Mouse (Mus musculus): ENCODE measurements around the gene Atg16l2.

Atg16l2 gene

GRCm38 (mm10) chr7:101321218-101321827, 19.3 kb upstream of the Atg16l2 start:
- no peak for DNase-seq (ENCODE audit: low spot score in 2 of 2)

DNA sequence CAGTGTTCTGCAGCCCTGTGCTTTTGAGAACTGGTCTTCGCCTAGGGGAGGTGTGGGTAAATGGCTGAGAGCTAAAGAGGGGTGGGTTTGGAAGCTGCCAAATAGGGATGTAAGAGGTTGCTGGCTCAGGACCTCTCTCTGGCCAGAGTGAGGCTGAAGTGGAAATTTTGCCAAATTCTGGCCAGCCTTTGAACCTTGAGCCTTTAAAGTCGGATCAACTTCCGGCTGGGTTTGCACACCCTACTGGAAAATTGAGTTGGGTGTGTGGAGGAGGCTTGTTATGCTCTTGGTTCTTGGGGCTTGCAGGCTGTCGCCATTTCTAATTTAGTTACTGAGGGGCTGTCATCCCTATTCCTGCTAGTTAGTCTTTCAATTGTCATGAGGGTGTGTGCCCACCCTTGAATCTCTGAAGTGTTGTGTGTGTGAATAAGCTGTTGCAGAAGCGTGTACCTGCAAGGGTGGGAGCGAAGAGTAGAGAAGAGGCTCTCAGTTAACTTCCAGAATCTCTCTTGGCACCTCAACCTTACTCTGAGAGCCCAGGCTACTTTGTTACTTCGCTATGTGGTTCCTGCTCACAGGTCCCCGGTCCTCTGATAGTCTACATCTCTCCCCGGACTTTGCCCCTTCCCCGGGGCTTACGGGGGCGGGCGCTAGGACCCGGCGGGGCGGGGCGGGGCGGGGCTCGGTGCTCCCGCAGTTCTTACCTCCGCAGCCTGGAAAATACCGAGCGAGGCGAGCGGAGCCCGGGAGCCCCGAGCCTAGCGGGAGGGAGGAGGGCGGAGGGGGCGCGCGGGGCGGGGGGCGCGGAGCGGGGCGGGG, 18.6 kb upstream of the Atg16l2 start:
- no peak for DNase-seq (ENCODE audit: low spot score in 2 of 2)

GRCm38 (mm10) chr7:101319796-101320195, 17.7 kb upstream of the Atg16l2 start:
- no peak for DNase-seq (ENCODE audit: low spot score in 2 of 2)

DNA sequence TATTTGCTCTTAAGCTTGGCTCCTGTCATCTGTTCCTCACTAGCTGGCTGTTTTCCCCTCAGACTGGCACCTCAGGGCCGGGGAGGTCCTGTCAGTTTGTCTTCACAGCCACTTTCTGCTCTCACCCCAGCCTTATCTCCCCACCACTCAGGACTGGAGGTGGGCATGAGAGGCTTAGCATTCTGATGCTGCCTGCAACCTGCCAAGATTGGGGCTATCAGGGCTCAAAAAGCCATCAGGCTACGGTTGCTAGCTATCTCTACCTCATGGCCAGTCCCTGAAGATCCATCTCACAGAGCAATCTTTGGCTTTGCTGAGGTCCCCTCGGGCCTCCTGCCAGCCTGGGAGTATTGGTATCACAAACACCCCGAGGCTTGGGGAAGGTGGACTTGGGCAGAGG, 16.8 kb upstream of the Atg16l2 start:
- DNase-seq (ENCODE audit: low spot score in 2 of 2): no peak

- no peak for DNase-seq (ENCODE audit: low spot score in 2 of 2)
These were observed 15.0 kb upstream of the Atg16l2 start, which contains the start of gene Stard10 for GRCm38 (mm10) chr7:101317014-101317413. Gene Stard10, plus strand, starts transcription at chr7:101317086.

DNA sequence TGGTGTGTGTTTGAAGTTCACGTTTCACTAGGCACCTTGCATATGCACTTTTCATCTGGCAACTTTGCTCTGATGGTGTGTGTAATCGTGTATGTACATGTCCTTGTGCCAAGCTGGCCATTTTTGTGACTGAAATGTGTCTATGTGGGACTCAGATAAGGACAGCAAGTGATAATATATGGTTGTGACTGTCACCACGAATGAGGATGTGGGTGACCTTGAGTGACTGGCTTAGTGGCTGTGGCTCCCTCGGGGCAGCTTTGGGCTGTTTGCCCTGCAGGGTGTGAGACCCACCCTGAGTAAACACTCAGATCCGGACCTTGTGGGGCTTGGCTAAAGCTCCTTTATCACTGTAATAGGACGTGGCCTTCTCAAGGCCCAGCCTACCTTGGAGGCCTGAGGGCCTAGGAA, 14.5 kb upstream of the Atg16l2 start:
- DNase-seq (ENCODE audit: low spot score in 2 of 2): no peak

DNA sequence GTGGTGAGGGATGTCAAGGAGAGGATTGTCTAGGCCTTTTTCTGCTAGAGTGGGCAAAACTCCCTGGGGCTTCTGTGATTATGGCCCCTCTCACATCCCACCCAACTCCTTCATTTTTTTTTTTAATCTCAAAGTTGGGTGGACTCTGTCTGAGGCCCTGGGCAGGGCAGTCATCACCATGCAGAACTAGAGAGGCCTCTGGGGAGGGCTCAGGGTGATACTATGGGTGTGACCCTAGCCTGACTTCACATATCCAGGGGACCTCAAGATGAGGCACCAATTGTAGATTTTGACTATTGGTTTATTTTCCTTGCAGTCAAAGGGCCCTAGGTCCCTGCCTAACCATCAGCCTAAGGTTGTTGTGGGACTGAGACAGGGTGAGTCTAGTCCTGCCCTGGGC, 13.6 kb upstream of the Atg16l2 start:
- no peak for DNase-seq (ENCODE audit: low spot score in 2 of 2)

DNA sequence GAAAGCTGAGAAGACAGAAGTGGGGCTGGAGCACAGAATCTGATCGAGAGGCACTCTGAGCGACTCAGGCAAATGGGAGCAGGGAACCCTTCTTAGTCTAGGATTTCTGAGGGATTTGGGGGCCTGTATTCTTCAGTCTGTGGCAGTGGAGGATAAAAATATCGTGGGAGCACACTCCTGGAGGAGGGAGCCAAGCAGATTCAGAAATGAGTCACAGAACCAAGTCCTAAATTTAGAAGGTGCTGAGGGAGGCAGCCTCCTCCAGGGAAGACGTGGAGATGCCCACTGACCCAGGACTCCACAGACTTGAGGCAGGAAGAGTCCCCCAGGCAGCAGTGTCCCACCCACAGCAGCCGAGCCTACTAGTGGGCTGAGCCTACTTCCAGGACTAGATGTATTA, 12.3 kb upstream of the Atg16l2 start:
- peak; percentile 54 to 80 for DNase-seq (ENCODE audit: low spot score in 2 of 2)

- no peak for DNase-seq (ENCODE audit: low spot score in 2 of 2)
These were observed 11.0 kb upstream of the Atg16l2 start for GRCm38 (mm10) chr7:101313033-101313432.

DNA sequence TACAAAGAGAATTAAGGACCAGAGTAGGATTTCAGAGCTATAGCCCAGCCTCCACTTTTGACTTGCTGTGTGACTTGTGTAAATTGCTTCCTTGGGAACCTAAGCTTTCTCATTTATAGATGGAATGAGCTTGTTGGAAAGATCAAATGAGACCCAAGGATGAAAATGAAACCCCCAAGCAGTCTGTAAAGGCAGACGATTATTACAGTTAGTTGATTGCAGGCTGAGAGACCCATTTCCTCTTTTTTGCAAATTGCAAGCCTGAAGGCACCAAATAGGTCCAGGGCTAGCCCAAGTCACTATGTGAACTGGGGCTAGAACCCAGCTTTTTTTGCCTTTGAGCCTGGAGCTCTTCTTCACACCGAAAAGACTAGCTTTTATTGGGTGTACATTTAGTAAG, 9.0 kb upstream of the Atg16l2 start:
- no peak for DNase-seq (ENCODE audit: low spot score in 2 of 2)

- peak; percentile 98 for DNase-seq (ENCODE audit: low spot score in 2 of 2)
These were observed 8.4 kb upstream of the Atg16l2 start for GRCm38 (mm10) chr7:101310327-101311028.

- DNase-seq (ENCODE audit: low spot score in 2 of 2): no peak
These were observed 7.9 kb upstream of the Atg16l2 start for GRCm38 (mm10) chr7:101309985-101310326.

- DNase-seq (ENCODE audit: low spot score in 2 of 2): no peak
These were observed 4.8 kb upstream of the Atg16l2 start for GRCm38 (mm10) chr7:101306841-101307240.

- DNase-seq (ENCODE audit: low spot score in 2 of 2): no peak
These were observed 640 bp upstream of the Atg16l2 start for GRCm38 (mm10) chr7:101302691-101303090.

GRCm38 (mm10) chr7:101301361-101301880, 630 bp downstream of the Atg16l2 start:
- DNase-seq (ENCODE audit: low spot score in 2 of 2): peak in 1 of 2 experiments; percentile 45

- DNase-seq (ENCODE audit: low spot score in 2 of 2): no peak
These were observed 3.7 kb downstream of the Atg16l2 start for GRCm38 (mm10) chr7:101298375-101298774.

- DNase-seq (ENCODE audit: low spot score in 2 of 2): no peak
These were observed 5.0 kb downstream of the Atg16l2 start for GRCm38 (mm10) chr7:101297023-101297405.

- peak; percentile 89 to 90 for DNase-seq (ENCODE audit: low spot score in 2 of 2)
These were observed 5.6 kb downstream of the Atg16l2 start for GRCm38 (mm10) chr7:101296252-101297022.

DNA sequence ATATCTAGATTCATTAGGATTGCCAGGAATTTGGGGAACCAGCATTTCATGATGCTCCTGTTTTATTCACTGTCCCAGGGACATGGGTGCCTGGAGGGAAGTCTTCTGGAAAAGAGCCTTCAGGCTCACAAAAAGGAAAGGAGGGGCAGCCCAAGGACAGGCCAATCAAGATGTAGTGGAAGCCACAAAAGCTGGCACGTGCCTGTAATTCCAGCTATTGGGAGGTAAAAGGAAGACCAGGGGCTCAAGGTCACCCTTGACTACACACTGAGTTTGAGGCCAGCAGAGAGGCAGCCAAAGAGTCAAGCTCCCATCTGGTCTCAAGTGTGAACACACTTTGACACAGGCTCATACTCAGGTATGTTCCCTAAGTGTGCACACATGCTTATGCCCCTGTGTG, 6.6 kb downstream of the Atg16l2 start:
- DNase-seq (ENCODE audit: low spot score in 2 of 2): no peak

DNA sequence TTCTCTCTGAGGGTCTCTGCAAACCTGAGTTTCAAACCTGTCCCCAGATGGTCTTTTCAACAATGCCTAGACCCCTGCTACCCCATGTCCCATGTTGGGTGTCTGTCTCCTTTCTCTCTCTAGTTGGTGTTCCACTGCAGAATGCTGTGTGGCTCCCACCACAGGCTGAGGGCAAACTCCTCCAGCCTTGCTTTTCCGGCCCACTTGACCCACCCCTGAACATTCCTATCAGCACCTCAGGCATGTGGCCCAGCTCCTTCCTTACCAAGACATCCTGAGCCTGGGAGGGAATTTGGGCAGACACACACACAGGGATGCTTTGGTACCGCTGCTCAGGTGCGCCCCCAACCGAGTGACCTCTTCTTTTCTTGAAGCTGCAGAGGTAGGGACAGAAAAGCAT, 8.4 kb downstream of the Atg16l2 start:
- DNase-seq (ENCODE audit: low spot score in 2 of 2): no peak

DNA sequence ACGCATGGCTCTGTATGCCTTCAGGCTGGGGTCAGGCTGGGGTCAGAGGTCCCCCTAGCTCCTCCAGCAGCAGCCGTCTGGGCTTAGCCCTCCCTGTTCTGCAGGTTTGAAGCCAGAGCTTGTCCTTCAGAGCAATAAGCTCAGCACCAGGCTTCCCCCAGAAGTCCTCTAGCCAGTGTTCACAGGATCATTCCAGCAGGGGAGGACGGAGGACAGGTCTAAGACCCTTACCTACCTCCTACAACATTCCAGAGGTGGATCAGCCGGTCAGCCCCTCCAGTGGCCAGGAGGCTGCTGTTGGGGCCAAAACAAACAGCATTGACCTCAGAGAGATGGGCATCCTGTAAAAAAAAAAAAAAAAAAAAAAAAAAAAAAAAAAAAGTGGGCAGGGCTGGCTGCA, 8.9 kb downstream of the Atg16l2 start:
- DNase-seq (ENCODE audit: low spot score in 2 of 2): no peak

GRCm38 (mm10) chr7:101292696-101293095, 9.4 kb downstream of the Atg16l2 start:
- DNase-seq (ENCODE audit: low spot score in 2 of 2): no peak
